Mouse (Mus musculus) granulocyte monocyte progenitor cell, adult 5-6 weeks (primary cell): ENCODE results near the gene Tm4sf4. TPM values are rescaled to one million over a fixed set of nuclear protein-coding genes. Genes with fewer than 3 reads are reported as not detected.
A peak's percentile ranks its signal among the peaks of the same experiment; 100 is the strongest.

Experiments used
- ATAC-seq: replicated peaks from 2 replicates; pipeline ENCODE4 v1.8.0; 2016; ENCODE audit warnings: mild to moderate bottlenecking, moderate TSS enrichment, inconsistent platforms; ENCODE audit not compliant: poor library complexity, severe bottlenecking
- total RNA-seq, 2 experiments: library from RNA; stranded (forward) in 1 of 2; stranded (reverse) in 1 of 2; fragments of 200-712, 200-1000 nt in 1 of 2; fragments of >200 nt in 1 of 2; fragmentation: Nextera tagmentation in 1 of 2; gene quantifications; 2 replicates each; pipeline ENCODE4 v1.2.3; 2014 to 2017

Gene Tm4sf4
- not detected in 2 replicates for total RNA-seq (2014; fragmentation: Nextera tagmentation)
- total RNA-seq (2017) = not detected in 2 replicates

GRCm38 (mm10) chr3:57425089-57425730 is at the start of gene Tm4sf4:
Tm4sf4 (plus strand) TSS chr3:57425314.
- ATAC-seq = no peak

GRCm38 (mm10) chr3:57386423-57386822 is 38.7 kb upstream of the Tm4sf4 start:
- no peak for ATAC-seq

GRCm38 (mm10) chr3:57386895-57387294 is 38.2 kb upstream of the Tm4sf4 start:
- no peak for ATAC-seq

DNA sequence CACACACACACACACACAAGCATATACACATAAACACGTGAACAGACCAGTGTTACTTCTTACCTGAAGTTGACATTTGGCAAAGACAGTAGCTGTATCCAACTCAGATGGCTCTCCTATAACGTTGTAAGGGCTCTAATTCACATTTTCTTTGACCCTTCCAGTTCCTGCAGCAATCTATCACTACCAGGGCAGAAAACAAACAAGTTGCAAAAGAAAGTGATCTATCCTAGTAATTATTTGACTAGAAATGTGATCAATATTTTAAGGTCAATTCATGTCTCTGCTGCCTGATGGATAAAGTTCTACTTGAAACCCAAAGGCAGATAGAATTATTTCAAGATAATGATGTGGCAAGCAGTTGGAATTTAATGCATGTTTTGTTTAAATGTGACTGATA is 37.5 kb upstream of the Tm4sf4 start:
- no peak for ATAC-seq

GRCm38 (mm10) chr3:57411535-57411934 is 13.6 kb upstream of the Tm4sf4 start:
- ATAC-seq = no peak

- ATAC-seq = no peak
Measured at GRCm38 (mm10) chr3:57420233-57420632, 4.9 kb upstream of the Tm4sf4 start.

- no peak for ATAC-seq
Measured at GRCm38 (mm10) chr3:57420660-57421059, 4.5 kb upstream of the Tm4sf4 start.

GRCm38 (mm10) chr3:57426351-57426750 is 1.2 kb downstream of the Tm4sf4 start:
- no peak for ATAC-seq

DNA sequence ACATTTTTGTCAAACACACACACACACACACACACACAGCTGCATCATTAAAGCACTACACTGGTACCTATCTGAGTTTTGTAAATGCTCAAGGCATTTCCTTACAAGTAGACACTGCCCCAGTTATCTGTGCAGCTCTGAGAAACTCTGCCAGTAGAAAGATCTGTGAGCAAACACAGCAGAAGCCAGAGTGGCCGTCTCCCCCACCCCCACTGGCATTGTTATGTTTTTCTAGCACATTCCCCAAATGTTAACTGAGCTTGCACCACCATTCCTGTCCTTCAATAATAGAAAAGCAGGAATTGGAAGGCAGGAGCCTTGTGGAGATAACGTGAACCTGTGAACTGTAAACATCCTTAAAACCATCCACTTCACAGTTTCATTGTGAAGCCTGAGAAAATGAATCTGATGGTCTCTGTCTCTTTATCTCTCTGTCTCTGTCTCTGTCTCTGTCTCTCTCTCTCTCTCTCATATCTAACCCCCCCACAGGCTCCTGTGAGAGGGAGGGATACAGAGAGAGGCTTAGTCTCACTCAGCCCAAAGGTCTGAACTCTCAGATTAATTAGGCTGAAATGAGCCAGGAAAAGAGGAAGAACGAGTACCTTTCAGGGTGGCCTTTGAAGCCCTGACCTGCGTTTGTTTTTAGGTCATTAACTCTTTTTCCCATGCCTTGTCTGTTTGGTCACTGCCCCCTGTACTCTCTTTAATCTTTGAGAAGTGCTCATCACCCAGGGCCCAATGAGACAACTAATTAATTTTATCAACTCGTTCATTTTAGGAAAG is 3.8 kb downstream of the Tm4sf4 start:
- no peak for ATAC-seq

GRCm38 (mm10) chr3:57429486-57429885 is 4.4 kb downstream of the Tm4sf4 start:
- no peak for ATAC-seq

DNA sequence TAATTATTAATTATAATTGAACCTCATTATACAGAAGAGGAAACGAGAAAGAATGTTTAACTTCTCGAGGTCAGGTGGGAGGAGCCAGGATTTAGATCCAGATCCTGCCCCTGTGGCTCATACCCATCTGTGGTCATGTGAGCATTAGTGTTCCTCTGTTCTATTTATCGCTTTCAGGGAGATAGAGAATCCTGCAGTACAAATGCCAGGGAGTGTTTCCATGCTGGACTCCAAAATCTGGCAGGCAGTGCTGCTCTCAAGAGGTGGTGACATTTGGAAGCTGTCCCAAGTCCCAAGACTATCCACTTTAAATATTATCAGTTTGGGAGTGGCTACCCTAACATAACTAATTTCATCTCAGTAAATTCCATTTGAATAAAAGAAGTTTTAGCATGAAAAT is 6.6 kb downstream of the Tm4sf4 start:
- ATAC-seq = no peak

DNA sequence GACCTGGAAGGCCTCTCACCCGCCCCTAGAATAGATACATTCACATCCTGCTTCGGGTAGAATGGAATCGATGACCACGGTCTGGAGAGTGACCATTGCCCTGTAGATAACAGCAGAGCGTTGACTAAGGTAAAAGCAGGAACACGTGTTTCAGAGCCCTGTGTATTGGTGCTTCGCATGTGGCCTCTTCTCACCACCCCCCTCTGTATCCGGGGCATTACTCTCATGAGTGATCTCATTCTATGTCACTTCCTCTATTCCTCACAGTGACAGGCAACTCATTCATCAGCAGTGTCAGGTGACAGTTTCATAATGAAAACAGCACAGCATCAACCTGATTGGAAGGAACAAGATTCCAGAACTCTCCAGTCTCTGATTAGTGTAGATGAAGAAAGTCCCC is 10.2 kb downstream of the Tm4sf4 start:
- ATAC-seq = 0 out of 2 replicates have a peak, but pooled peaks have one; percentile 5

- no peak for ATAC-seq
Measured at GRCm38 (mm10) chr3:57440956-57441355, 15.8 kb downstream of the Tm4sf4 start.

DNA sequence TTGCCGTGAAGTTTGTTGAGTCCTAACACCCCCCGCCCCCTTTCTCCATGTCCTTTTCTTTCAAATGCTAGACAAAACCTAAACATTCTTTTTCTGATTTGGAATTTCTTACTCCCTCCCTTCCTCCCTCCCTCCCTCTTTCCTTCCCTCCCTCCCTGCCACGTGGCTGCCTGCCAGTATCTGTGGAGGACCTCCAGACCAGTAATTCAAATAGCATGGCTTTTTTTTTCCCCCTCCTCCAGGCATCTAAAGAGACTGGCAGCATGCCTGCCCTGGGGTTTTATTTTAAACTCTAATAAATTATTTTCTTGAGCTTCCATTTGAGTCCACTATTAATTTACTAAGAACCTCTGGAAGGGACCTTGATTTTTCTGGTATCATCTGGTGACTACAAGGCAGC is 20.6 kb downstream of the Tm4sf4 start:
- no peak for ATAC-seq

DNA sequence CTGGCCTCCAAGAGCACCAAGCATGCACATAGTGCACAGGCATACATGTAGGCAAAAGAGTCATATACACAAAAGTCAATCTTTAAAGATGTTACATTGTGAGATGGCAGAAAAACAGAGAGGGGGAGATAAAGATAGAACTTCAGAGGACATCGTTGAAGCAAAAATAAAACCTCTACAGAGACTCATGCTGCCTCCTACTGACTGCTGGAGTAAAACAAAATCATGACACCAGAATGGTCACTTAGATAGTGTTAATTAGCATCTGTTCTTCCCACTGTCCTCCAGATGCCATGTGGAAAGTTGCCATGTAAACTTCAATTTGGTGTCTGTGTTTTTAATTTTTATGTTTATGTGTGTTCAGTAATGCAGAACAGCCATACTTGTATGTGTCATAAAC is 22.8 kb downstream of the Tm4sf4 start:
- ATAC-seq = no peak

DNA sequence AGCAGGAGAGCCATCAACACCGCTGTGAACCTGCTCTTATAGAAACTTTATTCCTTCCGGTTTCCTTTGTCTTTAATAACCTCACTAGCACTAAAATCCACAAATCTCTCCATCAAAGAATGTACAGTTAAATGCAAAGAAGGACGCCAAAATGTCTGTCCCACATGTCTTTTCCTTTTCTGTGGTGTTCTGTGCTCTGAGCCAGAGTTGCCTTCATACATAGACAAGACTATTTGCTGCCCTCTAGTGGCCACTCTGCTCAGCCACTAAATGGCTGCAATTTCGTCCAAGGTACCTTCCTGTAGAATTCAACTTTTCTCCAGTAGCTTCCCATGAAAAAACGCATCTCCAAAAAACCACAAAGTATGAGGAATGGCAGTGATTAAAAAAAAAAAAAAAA is 23.3 kb downstream of the Tm4sf4 start:
- peak; percentile 61 for ATAC-seq

GRCm38 (mm10) chr3:57458652-57459051 is 33.5 kb downstream of the Tm4sf4 start:
- no peak for ATAC-seq

DNA sequence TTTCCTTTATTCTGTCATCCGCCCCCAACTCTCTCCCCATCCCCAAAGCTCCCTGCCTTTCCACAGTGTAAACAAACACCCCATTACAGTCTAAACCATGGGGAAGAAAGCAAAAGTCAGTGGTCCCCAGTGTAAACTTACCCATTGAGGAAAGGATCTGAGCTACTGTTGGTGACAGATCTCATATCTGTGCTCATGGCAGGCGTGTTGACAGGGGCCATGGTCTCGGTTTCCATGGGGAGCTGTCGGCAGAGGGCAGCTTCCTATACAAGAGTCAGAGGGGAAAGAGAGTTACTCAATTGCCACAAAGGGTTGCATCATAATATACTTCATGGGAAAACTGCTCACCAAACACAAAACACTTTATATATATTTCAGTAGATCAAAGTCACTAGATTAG is 38.2 kb downstream of the Tm4sf4 start:
- ATAC-seq = peak; percentile 42; the same call in 1 of the 2 replicates

DNA sequence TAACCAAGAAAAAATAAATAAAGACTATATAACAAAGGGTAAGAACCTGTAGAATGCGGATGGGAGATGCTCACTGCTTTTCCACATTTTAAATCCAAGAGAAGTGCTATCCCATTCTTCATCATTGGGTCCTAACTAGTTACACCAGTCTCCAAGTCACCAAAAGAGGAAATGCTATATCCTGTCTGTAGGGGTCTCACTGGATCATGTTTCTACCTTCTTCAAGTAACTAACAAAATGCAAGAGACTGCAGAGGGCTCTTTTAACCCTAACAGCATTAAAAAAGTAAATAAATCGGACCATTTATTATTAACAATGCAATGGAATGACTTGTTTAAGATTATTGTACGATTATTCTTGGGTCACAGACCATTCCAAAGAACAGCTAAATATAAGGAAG is 41.2 kb downstream of the Tm4sf4 start:
- no peak for ATAC-seq

GRCm38 (mm10) chr3:57469325-57469724 is 44.2 kb downstream of the Tm4sf4 start:
- ATAC-seq = no peak

DNA sequence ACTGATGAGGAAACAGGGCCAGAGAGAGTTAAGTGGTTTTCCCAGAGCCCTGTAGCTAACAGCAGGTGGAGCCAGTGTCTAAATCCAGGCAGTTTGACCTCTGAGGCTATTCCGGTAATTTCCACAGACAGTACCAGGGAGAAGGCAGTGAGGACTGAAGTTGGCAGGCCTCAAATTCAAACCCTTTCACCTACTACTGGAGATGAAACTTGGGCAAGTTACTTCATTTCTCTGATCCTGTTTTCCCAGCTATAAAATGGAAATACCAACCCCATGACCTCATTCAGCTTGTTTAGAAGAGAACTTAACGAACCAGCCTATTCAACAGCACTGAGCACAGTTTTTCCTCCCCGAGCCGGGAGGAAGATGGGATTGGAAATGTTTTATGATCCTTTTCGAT is 45.2 kb downstream of the Tm4sf4 start:
- peak; percentile 37 for ATAC-seq
